Mouse (Mus musculus) cerebellum, adult 2 months (tissue): ENCODE measurements around the gene Eif4enif1.

Experiments
- CTCF ChIP-seq: fragments of 200-500 bp; IDR thresholded peaks from 2 replicates; pipeline ENCODE4 v1.5.1; 2011; ENCODE audit warnings: low read depth, mild to moderate bottlenecking, control low read depth, low read length, moderate library complexity, borderline replicate concordance; ENCODE audit not compliant: insufficient read depth
- POLR2A ChIP-seq: fragments of 200-500 bp; IDR thresholded peaks from 2 replicates; pipeline ENCODE4 v1.6.1; 2011; ENCODE audit warnings: low read length, control low read depth, borderline replicate concordance; ENCODE audit not compliant: insufficient read depth

GRCm38 (mm10) chr11:3202231-3202701, at the start of gene Eif4enif1:
- TF ChIP-seq POLR2A (no peak), CTCF (no peak)
